Mouse (Mus musculus): ENCODE results near the gene Sox5.

GRCm38 (mm10) chr6:144183087-144183486, 598.7 kb downstream of the Sox5 start:
- TF ChIP-seq ZC3H11A (IDR thresholded peaks at IDR 0.05; ENCODE audit: low read depth, low read length) (no peak), POLR2A (IDR thresholded peaks at IDR 0.05; ENCODE audit: low read depth, low read length) (no peak), MYC (IDR thresholded peaks at IDR 0.05; ENCODE audit: low read depth, low read length) (no peak), CTCF (conservative IDR thresholded peaks at IDR 0.05 in 1 of 2, IDR thresholded peaks at IDR 0.05 in 1 of 2; ENCODE audit: low read depth in 2 of 2, low read length in 2 of 2) (no peak), CHD2 (IDR thresholded peaks at IDR 0.05; ENCODE audit: low read length) (no peak)

Data from CH12.LX (cell line).